ENCODE assay signal across 8 mouse cellular contexts in the genomic region with DNA sequence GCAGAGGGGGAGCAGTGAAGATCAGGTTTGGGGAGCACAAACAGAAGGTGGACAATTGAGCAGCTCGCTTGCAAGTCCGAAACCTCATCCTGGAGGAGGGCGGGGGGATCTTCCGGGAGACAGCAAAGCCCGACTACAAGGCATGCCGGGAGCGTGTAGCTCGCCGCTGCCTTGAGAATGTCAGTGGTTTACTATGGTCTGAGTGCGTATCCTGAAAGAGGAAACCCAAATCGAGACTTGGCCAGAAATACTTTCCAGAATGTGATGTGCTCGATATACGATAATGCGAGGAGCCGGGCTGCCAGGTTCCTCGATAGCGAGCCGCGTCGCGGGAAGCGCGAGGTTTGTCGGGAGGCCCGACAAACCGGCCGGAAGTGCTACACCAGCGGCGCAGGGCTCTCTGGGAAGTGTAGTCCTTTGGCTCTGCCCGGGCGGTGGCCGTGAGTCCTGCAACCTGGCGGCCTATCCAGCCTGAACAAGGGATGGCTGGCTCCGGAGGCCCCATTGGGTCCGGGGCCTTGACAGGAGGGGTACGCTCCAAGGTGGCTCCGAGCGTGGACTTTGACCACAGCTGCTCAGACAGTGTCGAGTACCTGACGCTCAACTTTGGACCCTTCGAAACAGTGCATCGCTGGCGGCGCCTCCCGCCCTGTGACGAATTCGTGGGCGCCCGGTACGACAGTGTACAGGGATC. TPM values are rescaled to one million over a fixed set of nuclear protein-coding genes. Genes with fewer than 3 reads are reported as not detected.
A peak's percentile ranks its signal among the peaks of the same experiment; 100 is the strongest.
DNase-seq lines count a peak whose midpoint lies in the region; ATAC-seq and TF ChIP-seq lines count a peak whose summit lies in the region.

A gene (plus strand): TSS at position 143 of the 694 bp plus-strand sequence.

- peaks cover 36% of the 10 kb centered on the region for H3K36me3 ChIP-seq in G1E (replicated peaks)
- peaks cover 20% of the 10 kb centered on the region for H3K36me3 ChIP-seq in forebrain, postnatal 0 days (ENCODE audit: insufficient read depth)
- peaks cover 21% of the 10 kb centered on the region for H3K36me3 ChIP-seq in lung, embryonic 15.5 days

- DNase-seq in G1E (ENCODE audit: low spot score) = peak; percentile 90
- peak; percentile 92 to 94 for DNase-seq in cerebellum, adult 18-20 months
- DNase-seq in forebrain, postnatal 0 days = peak; percentile 94
- peak; percentile 89 for DNase-seq in heart, postnatal 4 days
- peak; percentile 81 to 87 for DNase-seq in layer of hippocampus, adult 8-10 months (ENCODE audit: low spot score in 2 of 2)
- peak; percentile 74 for DNase-seq in ovary, adult 18-20 months (ENCODE audit: low spot score)
- peak; percentile 89 for DNase-seq in thymus, postnatal 0 days (ENCODE audit: low spot score)

- H3K9me3 ChIP-seq in G1E (replicated peaks) = no peaks in the 10 kb centered on the region
- no peaks in the 10 kb centered on the region for H3K9me3 ChIP-seq in forebrain, postnatal 0 days (ENCODE audit: low read length)
- H3K9me3 ChIP-seq in lung, embryonic 15.5 days = no peaks in the 10 kb centered on the region

- 4% methylated on average over 50 of the region's 50 CpGs for WGBS in forebrain, postnatal 0 days
- under 1% methylated on average over 50 of the region's 50 CpGs for WGBS in lung, embryonic 15.5 days

- no peak for TF ChIP-seq CTCF in G1E (IDR thresholded peaks at IDR 0.05; ENCODE audit: low read depth, low read length)
- TF ChIP-seq CTCF in forebrain, postnatal 0 days (IDR thresholded peaks at IDR 0.05; ENCODE audit: low read depth) = no peak; the same call in 1 of the 2 replicates

- peaks cover 31% of the 10 kb centered on the region for H3K27me3 ChIP-seq in G1E (ENCODE audit: insufficient read depth, low read length)
- no peaks in the 10 kb centered on the region for H3K27me3 ChIP-seq in forebrain, postnatal 0 days (ENCODE audit: insufficient read depth, low read length)
- H3K27me3 ChIP-seq in lung, embryonic 15.5 days = no peaks in the 10 kb centered on the region; the same call in 1 of the 2 replicates

- H3K27ac ChIP-seq in forebrain, postnatal 0 days (ENCODE audit: low read depth, low read length) = peak within 1 kb of the TSS; percentile 95
- peak within 1 kb of the TSS; percentile 95 for H3K27ac ChIP-seq in lung, embryonic 15.5 days

- H3K4me3 ChIP-seq in G1E (ENCODE audit: low read depth, low read length) = peak within 1 kb of the TSS; percentile 76
- peak within 1 kb of the TSS; percentile 61 for H3K4me3 ChIP-seq in forebrain, postnatal 0 days (ENCODE audit: low read depth, low read length)
- peak within 1 kb of the TSS; percentile 67 for H3K4me3 ChIP-seq in lung, embryonic 15.5 days

- ATAC-seq in G1E (ENCODE audit: extremely low read depth, insufficient number of reproducible peaks, low FRiP score, poor library complexity, severe bottlenecking) = peak; percentile 86
- peak; percentile 97 for ATAC-seq in forebrain, postnatal 0 days
- ATAC-seq in lung, embryonic 15.5 days (ENCODE audit: borderline replicate concordance, extremely low read depth, low FRiP score, low TSS enrichment) = peak; percentile 97

- H3K4me1 ChIP-seq in G1E (ENCODE audit: insufficient read depth, low read depth, low read length) = peaks cover 29% of the 10 kb centered on the region
- H3K4me1 ChIP-seq in forebrain, postnatal 0 days (ENCODE audit: insufficient read depth) = peaks cover 12% of the 10 kb centered on the region; the same call in 1 of the 2 replicates
- H3K4me1 ChIP-seq in lung, embryonic 15.5 days = peaks cover 15% of the 10 kb centered on the region

- peak within 1 kb of the TSS; percentile 77 for H3K9ac ChIP-seq in forebrain, postnatal 0 days
- peak within 1 kb of the TSS; percentile 73 for H3K9ac ChIP-seq in lung, embryonic 15.5 days

- peak within 1 kb of the TSS; percentile 70 for H3K4me2 ChIP-seq in forebrain, postnatal 0 days (ENCODE audit: low read depth)
- H3K4me2 ChIP-seq in lung, embryonic 15.5 days = peak within 1 kb of the TSS; percentile 72

RNA-seq across cellular contexts. Expression of the gene that starts here (rescaled TPM):
- total RNA-seq in G1E (2014; fragmentation: Nextera tagmentation) = 48.4 and 78.0 TPM in 2 replicates
- 54.7 and 58.5 TPM in 2 replicates for total RNA-seq in G1E (2017)
- polyA plus RNA-seq in G1E (2012) = 35.9 and 42.5 TPM in 2 replicates
- 206 and 244 TPM in 2 replicates for total RNA-seq in forebrain, postnatal 0 days (2014; rRNA removed)
- polyA plus RNA-seq in forebrain, postnatal 0 days (2015; fragmentation: Nextera tagmentation; extraction: Ambion mirVana) = 91.4 and 103 TPM in 2 replicates
- 10 to 100 TPM; 35.6 to 47.5 TPM for total RNA-seq in heart, postnatal 4 days (2021)
- total RNA-seq in layer of hippocampus, adult 8-10 months (2022) = 100 to 1,000 TPM; 194 to 222 (median 203) TPM
- polyA plus RNA-seq in lung, embryonic 15.5 days (2015; fragmentation: Nextera tagmentation; extraction: Ambion mirVana) = 79.9 TPM in 2 replicates
- 30.9 and 36.4 TPM in 2 replicates for polyA plus RNA-seq in thymus, postnatal 0 days (2015; fragmentation: Nextera tagmentation; extraction: Ambion mirVana)

Comparison
In these comparisons a context has a peak if more than half of its experiments do, and no peak if none do; other contexts are left out.
1. Peak in every context shown above with its lines: DNase-seq, ATAC-seq, H3K4me3 ChIP-seq and H3K27ac ChIP-seq.